Mouse (Mus musculus) gastrocnemius, adult 2 months (tissue): Measurements from ENCODE around the gene Sp7. TPM values are rescaled to one million over a fixed set of nuclear protein-coding genes. Genes with fewer than 3 reads are reported as not detected.

ENCODE experiments used
- DNase-seq: peaks from one replicate; pipeline ENCODE4 v3.0.0; 2022
- H3K27ac ChIP-seq: fragments of 200-600 bp; 2 replicates; pipeline ENCODE4 v1.8.1; 2022; ENCODE audit warnings: mild to moderate bottlenecking
- H3K4me3 ChIP-seq: fragments of 200-600 bp; 2 replicates; pipeline ENCODE4 v1.8.1; 2022; ENCODE audit warnings: mild to moderate bottlenecking, moderate library complexity
- CTCF ChIP-seq: fragments of 200-600 bp; IDR thresholded peaks from 2 replicates; pipeline ENCODE4 v1.8.1; 2022; ENCODE audit warnings: antibody characterized with exemption, mild to moderate bottlenecking, moderate library complexity
- intact Hi-C: fragments of 180-260 bp; cut with DNase I; formaldehyde crosslinking; loops from one replicate; pipeline ENCODE4 v1.15.1; 2025
- total RNA-seq, 2 experiments: library from RNA; stranded (reverse); gene quantifications; 2 replicates each; pipeline ENCODE4 v1.2.3; 2021

Sp7 gene
- total RNA-seq, 2 experiments from 2014 or later, result not detected

DNA sequence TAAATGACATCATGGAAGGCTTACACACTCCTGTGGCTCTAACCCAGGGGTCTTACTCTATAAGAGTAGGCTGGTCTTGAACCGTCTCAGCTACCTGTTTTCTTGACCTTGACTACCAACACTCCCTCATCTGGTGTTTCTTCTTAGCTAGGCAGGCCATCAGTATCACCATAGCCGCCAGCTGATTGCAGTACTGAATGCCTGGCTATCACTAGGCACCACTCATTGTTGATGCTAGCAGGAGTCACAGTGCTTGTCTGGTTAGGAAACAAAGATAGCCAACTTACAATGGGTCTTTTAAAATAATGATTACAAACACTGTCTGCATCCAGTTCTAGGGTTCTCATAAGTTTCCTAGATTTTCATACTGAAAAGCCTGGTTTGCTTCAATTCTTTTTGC lies 34.3 kb upstream of the Sp7 start:
- intact Hi-C loops, result no loop called here
- no peak for DNase-seq
- no peak overlapping the region for H3K4me3 ChIP-seq
- TF ChIP-seq CTCF, result no peak
- peak overlapping the region; percentile 96 for H3K27ac ChIP-seq

- peak overlapping the region; percentile 69 for H3K4me3 ChIP-seq
- no peak for DNase-seq
- no peak for TF ChIP-seq CTCF
- H3K27ac ChIP-seq, result peak overlapping the region; percentile 96
- intact Hi-C loops, result no loop called here
These were observed 33.6 kb upstream of the Sp7 start for GRCm38 (mm10) chr15:102400476-102401045.

- peak overlapping the region; percentile 69 for H3K4me3 ChIP-seq
- H3K27ac ChIP-seq, result peak overlapping the region; percentile 96
- DNase-seq, result peak; percentile 97
- no peak for TF ChIP-seq CTCF
- intact Hi-C loops, result loop anchor here (2.0 kb wide), 1 partner anchor 23 kb away; no protein-coding TSS in a partner anchor
These were observed 32.5 kb upstream of the Sp7 start for GRCm38 (mm10) chr15:102399229-102400221.

- DNase-seq, result no peak
- intact Hi-C loops, result loop anchor here (2.0 kb wide), 1 partner anchor 22 kb away; no protein-coding TSS in a partner anchor
- Histone ChIP-seq H3K4me3 (peak overlapping the region; percentile 69), H3K27ac (peak overlapping the region; percentile 96)
- TF ChIP-seq CTCF, result no peak
These were observed 31.6 kb upstream of the Sp7 start for GRCm38 (mm10) chr15:102398629-102399028.

GRCm38 (mm10) chr15:102395061-102395460 lies 28.1 kb upstream of the Sp7 start:
- intact Hi-C loops, result no loop called here
- TF ChIP-seq CTCF, result no peak
- peak; percentile 39 for DNase-seq
- Histone ChIP-seq H3K27ac (peak overlapping the region; percentile 80), H3K4me3 (no peak overlapping the region)

GRCm38 (mm10) chr15:102393584-102394014 lies 26.6 kb upstream of the Sp7 start:
- intact Hi-C loops, result no loop called here
- Histone ChIP-seq H3K4me3 (no peak overlapping the region), H3K27ac (peak overlapping the region; percentile 80)
- DNase-seq, result no peak
- no peak for TF ChIP-seq CTCF

DNA sequence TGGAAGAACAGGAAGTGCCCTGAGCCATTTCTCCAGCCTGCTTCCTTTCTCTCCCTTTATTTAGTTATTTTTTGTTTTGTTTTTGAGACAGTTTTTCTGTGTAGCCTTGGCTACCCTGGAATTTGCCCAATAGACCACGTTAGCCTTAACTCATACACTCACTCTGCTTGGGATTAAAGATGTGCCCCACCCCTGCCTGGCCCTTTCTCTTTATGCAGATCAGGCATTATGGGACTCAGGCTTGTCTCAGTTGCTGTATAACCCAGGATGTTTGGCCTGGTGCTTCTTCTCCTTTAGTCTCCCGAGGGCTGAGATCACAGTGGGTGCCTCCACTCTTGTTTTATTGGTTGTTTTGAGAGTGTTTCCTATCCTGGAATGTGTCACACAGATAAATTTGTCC lies 25.5 kb upstream of the Sp7 start:
- no peak for DNase-seq
- intact Hi-C loops, result no loop called here
- Histone ChIP-seq H3K4me3 (no peak overlapping the region), H3K27ac (peak overlapping the region; percentile 80)
- no peak for TF ChIP-seq CTCF

DNA sequence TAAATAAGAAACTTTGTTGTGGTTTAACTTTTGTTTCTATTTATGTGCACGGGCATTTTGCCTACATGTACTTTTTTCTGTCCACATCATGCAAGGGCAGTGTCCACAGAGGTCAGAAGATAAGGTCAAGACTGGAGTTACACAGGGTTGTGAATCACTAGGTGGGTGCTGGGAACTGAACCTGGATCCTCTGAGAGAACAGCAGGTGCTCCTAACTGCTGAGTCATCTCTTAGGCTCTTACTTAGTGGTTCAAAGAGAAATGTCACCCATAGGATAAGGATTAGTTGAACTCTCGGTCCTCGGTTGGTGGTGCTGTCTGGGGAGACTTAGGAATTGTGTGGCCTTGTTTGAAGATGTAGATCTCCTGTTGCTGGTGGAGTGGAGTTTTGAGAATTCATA lies 22.0 kb upstream of the Sp7 start:
- Histone ChIP-seq H3K27ac (peak overlapping the region; percentile 46; the same call in 1 of the 2 replicates), H3K4me3 (no peak overlapping the region)
- intact Hi-C loops, result no loop called here
- no peak for DNase-seq
- no peak for TF ChIP-seq CTCF

- Histone ChIP-seq H3K27ac (no peak overlapping the region), H3K4me3 (no peak overlapping the region)
- no peak for TF ChIP-seq CTCF
- no peak for DNase-seq
- intact Hi-C loops, result no loop called here
These were observed 19.7 kb upstream of the Sp7 start for GRCm38 (mm10) chr15:102386640-102387039.

- TF ChIP-seq CTCF, result no peak
- intact Hi-C loops, result no loop called here
- H3K27ac ChIP-seq, result no peak overlapping the region
- H3K4me3 ChIP-seq, result no peak overlapping the region
- DNase-seq, result no peak
These were observed 16.7 kb upstream of the Sp7 start for GRCm38 (mm10) chr15:102383671-102384070.

DNA sequence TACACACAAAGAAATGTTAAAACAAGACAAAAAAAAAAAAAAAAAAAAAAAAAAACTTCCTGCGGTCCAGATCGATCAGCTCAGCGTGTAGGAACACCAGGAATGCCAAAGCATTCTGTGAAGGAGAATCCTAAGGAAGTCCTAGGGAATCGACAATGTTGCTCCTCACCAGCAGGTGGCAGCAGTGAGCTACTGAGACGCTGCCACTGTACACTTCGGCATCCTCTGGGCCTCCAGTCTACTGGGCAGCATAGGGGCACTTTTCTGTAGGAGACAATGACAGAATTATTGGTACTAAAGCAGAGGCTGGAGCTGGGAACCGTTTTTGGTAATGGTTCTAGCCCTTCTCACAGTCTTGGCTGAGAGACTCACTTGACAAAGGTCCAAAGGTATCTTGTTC lies 14.6 kb upstream of the Sp7 start:
- peak; percentile 94 for TF ChIP-seq CTCF
- Histone ChIP-seq H3K4me3 (no peak overlapping the region), H3K27ac (peak overlapping the region; percentile 51; the same call in 1 of the 2 replicates)
- peak; percentile 89 for DNase-seq
- intact Hi-C loops, result loop anchor here (1.0 to 2.0 kb wide), 3 partner anchors 39 to 143 kb away; partner anchors contain the start of gene Npff

DNA sequence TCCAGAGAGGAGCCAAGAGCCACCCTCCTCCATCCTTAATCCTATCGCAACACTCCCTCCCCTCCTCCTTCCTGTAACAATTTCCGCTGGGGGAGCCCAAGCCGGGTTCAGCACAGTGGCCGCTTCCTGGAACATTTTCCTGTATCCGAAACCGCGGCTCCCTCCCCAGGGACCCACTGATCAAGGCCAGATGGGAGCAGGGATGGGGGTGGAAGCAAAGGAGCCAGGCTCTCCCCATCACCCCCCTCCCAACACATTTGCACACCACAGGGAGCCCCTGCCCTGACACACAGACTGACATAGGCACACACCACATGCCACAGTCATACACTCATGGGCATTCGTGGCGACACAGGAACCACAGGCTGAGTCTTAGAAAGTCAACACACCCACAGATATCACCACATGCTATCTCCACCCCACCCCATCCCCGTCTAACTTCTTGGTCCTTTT lies 10.9 kb upstream of the Sp7 start:
- Histone ChIP-seq H3K4me3 (peak overlapping the region; percentile 95), H3K27ac (peak overlapping the region; percentile 95)
- peak; percentile 78 for DNase-seq
- intact Hi-C loops, result loop anchor here (2.0 to 5.0 kb wide), 3 partner anchors 21 to 141 kb away; no protein-coding TSS in a partner anchor
- no peak for TF ChIP-seq CTCF

DNA sequence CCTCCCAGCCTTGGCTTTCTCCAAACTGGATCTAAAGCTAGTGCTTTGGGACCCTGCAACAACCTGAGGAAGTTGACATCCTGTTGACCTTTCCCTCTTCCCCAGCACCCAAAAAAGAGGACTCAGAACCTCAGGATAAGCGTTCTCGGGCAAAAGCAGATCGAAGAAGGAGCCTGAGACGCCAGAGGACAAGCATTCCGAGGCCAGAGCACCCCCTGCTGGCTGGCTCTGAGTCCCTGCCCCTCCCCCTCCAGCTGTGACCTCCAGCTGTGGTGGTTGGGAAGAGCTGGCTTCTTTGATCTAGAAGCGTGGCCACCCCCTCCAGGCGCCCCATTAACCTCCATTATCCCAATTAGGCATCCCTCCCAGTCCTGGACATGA lies 10.2 kb upstream of the Sp7 start:
- no peak; the same call in 1 of the 2 replicates for TF ChIP-seq CTCF
- intact Hi-C loops, result loop anchor here (2.0 to 5.0 kb wide), 3 partner anchors 22 to 140 kb away; no protein-coding TSS in a partner anchor
- peak overlapping the region; percentile 95 for H3K27ac ChIP-seq
- peak; percentile 93 for DNase-seq
- peak overlapping the region; percentile 95 for H3K4me3 ChIP-seq
